Mouse (Mus musculus) heart, adult 2 months (tissue): ENCODE data around the gene Cmip. TPM values are rescaled to one million over a fixed set of nuclear protein-coding genes. Genes with fewer than 3 reads are reported as not detected.

Experiments used
- DNase-seq, 2 experiments: peaks; one replicate each; pipeline ENCODE4 v3.0.0; 2021
- H3K27ac ChIP-seq: fragments of 200-600 bp; 2 replicates; pipeline ENCODE4 v1.8.1; 2022
- H3K27me3 ChIP-seq: fragments of 200-500 bp; 2 replicates; pipeline ENCODE4 v1.6.1; 2012; ENCODE audit warnings: mild to moderate bottlenecking, low read length, inconsistent platforms, mixed read lengths; ENCODE audit not compliant: control insufficient read depth, insufficient read depth
- H3K36me3 ChIP-seq: fragments of 200-500 bp; 2 replicates; pipeline ENCODE4 v1.6.1; 2012; ENCODE audit warnings: low read length, inconsistent platforms; ENCODE audit not compliant: control insufficient read depth, insufficient read depth
- H3K4me1 ChIP-seq: fragments of 200-500 bp; 2 replicates; pipeline ENCODE4 v1.6.1; 2011; ENCODE audit warnings: low read length; ENCODE audit not compliant: control insufficient read depth, insufficient read depth
- H3K4me3 ChIP-seq: fragments of 200-600 bp; 2 replicates; pipeline ENCODE4 v1.8.1; 2022
- H3K79me2 ChIP-seq: fragments of 200-500 bp; replicated peaks from 2 replicates; pipeline ENCODE4 v1.6.1; 2012; ENCODE audit warnings: mild to moderate bottlenecking, inconsistent platforms, low read length, moderate library complexity, mixed read lengths; ENCODE audit not compliant: control insufficient read depth, insufficient read depth
- H3K9ac ChIP-seq: fragments of 200-500 bp; 2 replicates; pipeline ENCODE4 v1.6.1; 2012; ENCODE audit warnings: low read depth, mild to moderate bottlenecking, control low read depth, inconsistent platforms, low read length, mixed read lengths
- CTCF ChIP-seq: fragments of 200-600 bp; IDR thresholded peaks from 2 replicates; pipeline ENCODE4 v1.8.1; 2022; ENCODE audit warnings: antibody characterized with exemption, mild to moderate bottlenecking, moderate library complexity
- EP300 ChIP-seq: fragments of 200-500 bp; IDR thresholded peaks from 2 replicates; pipeline ENCODE4 v1.6.1; 2011; ENCODE audit warnings: low read depth, low read length, control low read depth; ENCODE audit not compliant: insufficient read depth
- POLR2A ChIP-seq: fragments of 200-500 bp; IDR thresholded peaks from 2 replicates; pipeline ENCODE4 v1.6.1; 2011; ENCODE audit warnings: mild to moderate bottlenecking, low read depth, low read length, control low read depth; ENCODE audit not compliant: insufficient read depth
- WGBS: fragments of 180-500 bp; shearing (Covaris S2); methylation state at CpG from one replicate; pipeline ENCODE4 v1.1.7; 2018; 5-methylcytosine and 5-hydroxymethylcytosine counted together
- intact Hi-C: fragments of 180-260 bp; cut with DNase I; formaldehyde crosslinking; loops from one replicate; pipeline ENCODE4 v1.15.1; 2025
- polyA plus RNA-seq: library from polyadenylated mRNA; depleted of rRNA; stranded (reverse); fragments of >200 nt; gene quantifications from 2 replicates; pipeline ENCODE4 v1.2.3, GENCODE M21; 2012
- total RNA-seq, 2 experiments: library from RNA; stranded (reverse); gene quantifications; 2 replicates each; pipeline ENCODE4 v1.2.3; 2021

Cmip gene
- total and polyA plus RNA-seq, 3 experiments = 13.6 to 20.8 (median 20.1) TPM

GRCm38 (mm10) chr8:117410391-117410790, 153.5 kb downstream of the Cmip start:
- peak; percentile 79 for TF ChIP-seq EP300
- peak; percentile 86 for TF ChIP-seq POLR2A
- no peak for TF ChIP-seq CTCF
- no peaks in the 10 kb centered on the region for H3K27me3 ChIP-seq
- H3K27ac ChIP-seq = peak overlapping the region; percentile 84
- WGBS = 36% methylated on average over 10 of the region's 10 CpGs
- DNase-seq = peak; percentile 69 to 73
- peak overlapping the region; percentile 50; the same call in 1 of the 2 replicates for H3K9ac ChIP-seq
- peak overlapping the region; percentile 32 for H3K4me3 ChIP-seq
- peaks cover 6% of the 10 kb centered on the region for H3K4me1 ChIP-seq
- no peaks in the 10 kb centered on the region for H3K36me3 ChIP-seq
- 0 out of 2 replicates have a peak, but pooled peaks cover 2% of the 10 kb centered on the region for H3K79me2 ChIP-seq
- intact Hi-C loops = no loop called here

GRCm38 (mm10) chr8:117410901-117411300, 154.0 kb downstream of the Cmip start:
- no peaks in the 10 kb centered on the region for H3K79me2 ChIP-seq
- no peaks in the 10 kb centered on the region for H3K36me3 ChIP-seq
- H3K27me3 ChIP-seq = no peaks in the 10 kb centered on the region
- H3K9ac ChIP-seq = no peak overlapping the region
- peaks cover 6% of the 10 kb centered on the region for H3K4me1 ChIP-seq
- WGBS = 42% methylated on average over 10 of the region's 10 CpGs
- H3K27ac ChIP-seq = peak overlapping the region; percentile 84
- intact Hi-C loops = no loop called here
- peak overlapping the region; percentile 32 for H3K4me3 ChIP-seq
- no peak for TF ChIP-seq POLR2A
- TF ChIP-seq EP300 = no peak
- TF ChIP-seq CTCF = no peak
- peak; percentile 35 to 50 for DNase-seq

GRCm38 (mm10) chr8:117412232-117412631, 155.4 kb downstream of the Cmip start:
- DNase-seq = no peak
- H3K27ac ChIP-seq = peak overlapping the region; percentile 43
- H3K27me3 ChIP-seq = no peaks in the 10 kb centered on the region
- TF ChIP-seq EP300 = no peak
- TF ChIP-seq CTCF = no peak
- WGBS = 55% methylated on average over 10 of the region's 10 CpGs
- peaks cover 5% of the 10 kb centered on the region for H3K4me1 ChIP-seq
- no peak overlapping the region for H3K4me3 ChIP-seq
- intact Hi-C loops = no loop called here
- H3K36me3 ChIP-seq = no peaks in the 10 kb centered on the region
- H3K9ac ChIP-seq = no peak overlapping the region
- no peaks in the 10 kb centered on the region for H3K79me2 ChIP-seq

- WGBS = 81% methylated on average over 9 of the region's 9 CpGs
- intact Hi-C loops = no loop called here
- DNase-seq = no peak
- Histone ChIP-seq H3K27ac (no peak overlapping the region), H3K4me1 (peaks cover 12% of the 10 kb centered on the region), H3K79me2 (no peaks in the 10 kb centered on the region), H3K4me3 (no peak overlapping the region), H3K27me3 (no peaks in the 10 kb centered on the region), H3K9ac (no peak overlapping the region), H3K36me3 (no peaks in the 10 kb centered on the region)
- TF ChIP-seq EP300 (no peak), POLR2A (no peak), CTCF (no peak)
These were observed 161.0 kb downstream of the Cmip start for GRCm38 (mm10) chr8:117417830-117418229.

GRCm38 (mm10) chr8:117420841-117421534, 164.1 kb downstream of the Cmip start:
- Histone ChIP-seq H3K4me3 (no peak overlapping the region), H3K79me2 (no peaks in the 10 kb centered on the region), H3K4me1 (peaks cover 12% of the 10 kb centered on the region), H3K27ac (peak overlapping the region; percentile 64), H3K27me3 (no peaks in the 10 kb centered on the region), H3K9ac (no peak overlapping the region), H3K36me3 (no peaks in the 10 kb centered on the region)
- 63% methylated on average over 17 of the region's 17 CpGs for WGBS
- peak; percentile 41 to 68 for DNase-seq
- TF ChIP-seq POLR2A = no peak
- peak; percentile 33 for TF ChIP-seq CTCF
- intact Hi-C loops = loop anchor here (5.0 kb wide), 1 partner anchor 39 kb away; no protein-coding TSS in a partner anchor

- H3K36me3 ChIP-seq = no peaks in the 10 kb centered on the region
- intact Hi-C loops = loop anchor here (5.0 kb wide), 1 partner anchor 40 kb away; no protein-coding TSS in a partner anchor
- DNase-seq = peak in 1 of 2 experiments; percentile 29
- TF ChIP-seq EP300 = no peak
- TF ChIP-seq POLR2A = no peak
- no peak for TF ChIP-seq CTCF
- WGBS = 45% methylated on average over 5 of the region's 5 CpGs
- no peak overlapping the region for H3K9ac ChIP-seq
- no peak overlapping the region for H3K4me3 ChIP-seq
- no peaks in the 10 kb centered on the region for H3K27me3 ChIP-seq
- H3K79me2 ChIP-seq = no peaks in the 10 kb centered on the region
- H3K4me1 ChIP-seq = peaks cover 12% of the 10 kb centered on the region
- peak overlapping the region; percentile 64 for H3K27ac ChIP-seq
These were observed 165.0 kb downstream of the Cmip start for GRCm38 (mm10) chr8:117421838-117422237.
